Mouse (Mus musculus) forebrain, postnatal 0 days (tissue): ENCODE measurements around the gene Gpbp1. TPM values are rescaled to one million over a fixed set of nuclear protein-coding genes. Genes with fewer than 3 reads are reported as not detected.

ENCODE experiments used
- ATAC-seq: fragments of 200-750 bp; cut with Nextera tagmentation; 2 replicates; pipeline ENCODE4 v1.8.0; 2017; ENCODE audit warnings: mild to moderate bottlenecking, moderate library complexity
- DNase-seq: peaks from one replicate; pipeline ENCODE4 v3.0.0-alpha.2; 2015
- H3K27ac ChIP-seq: fragments of 300-500 bp; sonication (generic); 2 replicates; pipeline ENCODE4 v1.5.1; 2014; ENCODE audit warnings: low read depth, mild to moderate bottlenecking, antibody characterized with exemption, low read length, moderate library complexity, mixed read lengths
- H3K27me3 ChIP-seq: fragments of 300-500 bp; sonication (generic); 2 replicates; pipeline ENCODE4 v1.6.1; 2014; ENCODE audit warnings: mild to moderate bottlenecking, low read length, mixed read lengths; ENCODE audit not compliant: insufficient read depth
- H3K36me3 ChIP-seq: fragments of 300-500 bp; sonication (generic); 2 replicates; pipeline ENCODE4 v1.6.1; 2014; ENCODE audit warnings: mild to moderate bottlenecking, moderate library complexity; ENCODE audit not compliant: insufficient read depth
- H3K4me1 ChIP-seq: fragments of 300-500 bp; sonication (generic); 2 replicates; pipeline ENCODE4 v1.6.1; 2014; ENCODE audit warnings: antibody characterized with exemption; ENCODE audit not compliant: insufficient read depth
- H3K4me2 ChIP-seq: fragments of 300-500 bp; sonication (generic); 2 replicates; pipeline ENCODE4 v1.6.1; 2014; ENCODE audit warnings: low read depth, mild to moderate bottlenecking, moderate library complexity
- H3K4me3 ChIP-seq: fragments of 300-500 bp; sonication (generic); 2 replicates; pipeline ENCODE4 v1.5.1; 2014; ENCODE audit warnings: low read depth, low read length, mixed read lengths
- H3K9ac ChIP-seq: fragments of 300-500 bp; sonication (generic); 2 replicates; pipeline ENCODE4 v1.6.1; 2014; ENCODE audit warnings: mild to moderate bottlenecking
- H3K9me3 ChIP-seq: fragments of 300-500 bp; sonication (generic); 2 replicates; pipeline ENCODE4 v1.6.1; 2016; ENCODE audit warnings: low read length
- CTCF ChIP-seq: sonication (generic); IDR thresholded peaks from 2 replicates; pipeline ENCODE4 v1.5.1; 2016; ENCODE audit warnings: antibody characterized with exemption, control low read depth, low read depth
- WGBS: fragments of 180-500 bp; shearing (Covaris S2); extraction: QIAGEN DNeasy Blood & Tissue Kit; methylation state at CpG from one replicate; pipeline ENCODE4 v1.1.7; 2014; 5-methylcytosine and 5-hydroxymethylcytosine counted together
- polyA plus RNA-seq: library from polyadenylated mRNA; unstranded; fragments of >200 nt; fragmentation: Nextera tagmentation; extraction: Ambion mirVana; gene quantifications from 2 replicates; pipeline ENCODE4 v1.2.1, GENCODE M21; 2015
- total RNA-seq: library from RNA; depleted of rRNA; stranded (reverse); fragments of >200 nt; gene quantifications from 2 replicates; pipeline ENCODE4 v1.2.3, GENCODE M21; 2014

The Gpbp1 gene
- total and polyA plus RNA-seq, 2 experiments from 2014 or later, result 85.6 to 94.8 TPM

- Histone ChIP-seq H3K9me3 (no peaks in the 10 kb centered on the region), H3K36me3 (no peaks in the 10 kb centered on the region), H3K27me3 (no peaks in the 10 kb centered on the region), H3K4me3 (no peak overlapping the region), H3K4me2 (no peak overlapping the region), H3K27ac (no peak overlapping the region), H3K9ac (no peak overlapping the region), H3K4me1 (no peaks in the 10 kb centered on the region)
- ATAC-seq (no peak), DNase-seq (no peak)
- 90% methylated on average over 2 of the region's 2 CpGs for WGBS
- TF ChIP-seq CTCF, result no peak
Measured at GRCm38 (mm10) chr13:111524277-111524676, 34.4 kb upstream of the Gpbp1 start.

DNA sequence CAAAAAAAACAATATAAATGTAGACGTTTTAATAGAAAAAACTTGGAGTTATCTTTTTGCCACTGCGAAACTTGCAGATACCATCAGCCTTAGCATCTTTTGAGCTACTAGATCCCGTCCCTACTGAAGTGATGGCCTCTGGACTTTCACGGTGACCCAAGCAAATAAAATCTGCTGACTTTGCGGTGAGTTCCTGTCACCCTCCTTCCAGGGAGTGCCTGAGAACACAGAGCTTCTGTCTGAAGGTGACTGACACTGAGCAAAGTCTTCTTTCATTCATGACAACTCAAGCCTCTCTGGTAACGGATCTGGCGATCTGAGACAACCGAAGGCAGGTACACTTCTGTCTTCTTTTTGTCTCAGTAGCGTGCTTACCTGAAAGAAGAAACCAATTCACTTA is 32.4 kb upstream of the Gpbp1 start:
- DNase-seq, result no peak
- ATAC-seq, result no peak
- TF ChIP-seq CTCF, result no peak
- no peak overlapping the region for H3K4me3 ChIP-seq
- no peaks in the 10 kb centered on the region for H3K9me3 ChIP-seq
- no peak overlapping the region for H3K9ac ChIP-seq
- WGBS, result 81% methylated on average over 9 of the region's 9 CpGs
- H3K4me1 ChIP-seq, result no peaks in the 10 kb centered on the region
- no peaks in the 10 kb centered on the region for H3K27me3 ChIP-seq
- no peaks in the 10 kb centered on the region for H3K36me3 ChIP-seq
- H3K4me2 ChIP-seq, result no peak overlapping the region
- no peak overlapping the region for H3K27ac ChIP-seq

- ATAC-seq (no peak), DNase-seq (no peak)
- Histone ChIP-seq H3K9ac (no peak overlapping the region), H3K4me3 (no peak overlapping the region), H3K27me3 (no peaks in the 10 kb centered on the region), H3K4me1 (no peaks in the 10 kb centered on the region), H3K27ac (no peak overlapping the region), H3K4me2 (no peak overlapping the region), H3K9me3 (no peaks in the 10 kb centered on the region), H3K36me3 (no peaks in the 10 kb centered on the region)
- TF ChIP-seq CTCF, result no peak
- WGBS, result 70% methylated on average over 4 of the region's 4 CpGs
Measured at GRCm38 (mm10) chr13:111520456-111520855, 30.5 kb upstream of the Gpbp1 start.

DNA sequence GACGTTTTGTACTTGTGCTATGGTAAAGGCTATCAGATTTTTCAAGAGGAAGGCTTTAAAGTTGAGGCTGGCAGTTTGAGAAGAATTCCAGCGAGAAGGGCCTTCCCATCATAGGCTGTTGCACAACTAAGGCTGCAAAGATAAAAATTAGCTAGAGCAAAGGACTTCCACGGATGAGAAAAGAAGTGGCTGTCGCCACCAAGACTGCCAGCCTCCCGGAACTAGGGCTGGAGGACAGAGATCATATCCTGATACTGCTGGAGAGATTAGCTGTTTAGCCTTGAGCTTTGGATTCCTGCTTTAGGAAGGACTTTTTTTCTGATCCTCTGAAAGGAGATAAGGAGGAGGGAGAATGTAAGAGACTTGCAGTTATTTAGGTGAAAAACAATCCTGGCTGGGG is 28.4 kb upstream of the Gpbp1 start:
- no peak for DNase-seq
- Histone ChIP-seq H3K4me3 (no peak overlapping the region), H3K27me3 (no peaks in the 10 kb centered on the region), H3K4me2 (no peak overlapping the region), H3K4me1 (no peaks in the 10 kb centered on the region), H3K9me3 (no peaks in the 10 kb centered on the region), H3K9ac (no peak overlapping the region), H3K36me3 (no peaks in the 10 kb centered on the region), H3K27ac (no peak overlapping the region)
- WGBS, result 81% methylated on average over 5 of the region's 5 CpGs
- TF ChIP-seq CTCF, result no peak
- ATAC-seq, result no peak

DNA sequence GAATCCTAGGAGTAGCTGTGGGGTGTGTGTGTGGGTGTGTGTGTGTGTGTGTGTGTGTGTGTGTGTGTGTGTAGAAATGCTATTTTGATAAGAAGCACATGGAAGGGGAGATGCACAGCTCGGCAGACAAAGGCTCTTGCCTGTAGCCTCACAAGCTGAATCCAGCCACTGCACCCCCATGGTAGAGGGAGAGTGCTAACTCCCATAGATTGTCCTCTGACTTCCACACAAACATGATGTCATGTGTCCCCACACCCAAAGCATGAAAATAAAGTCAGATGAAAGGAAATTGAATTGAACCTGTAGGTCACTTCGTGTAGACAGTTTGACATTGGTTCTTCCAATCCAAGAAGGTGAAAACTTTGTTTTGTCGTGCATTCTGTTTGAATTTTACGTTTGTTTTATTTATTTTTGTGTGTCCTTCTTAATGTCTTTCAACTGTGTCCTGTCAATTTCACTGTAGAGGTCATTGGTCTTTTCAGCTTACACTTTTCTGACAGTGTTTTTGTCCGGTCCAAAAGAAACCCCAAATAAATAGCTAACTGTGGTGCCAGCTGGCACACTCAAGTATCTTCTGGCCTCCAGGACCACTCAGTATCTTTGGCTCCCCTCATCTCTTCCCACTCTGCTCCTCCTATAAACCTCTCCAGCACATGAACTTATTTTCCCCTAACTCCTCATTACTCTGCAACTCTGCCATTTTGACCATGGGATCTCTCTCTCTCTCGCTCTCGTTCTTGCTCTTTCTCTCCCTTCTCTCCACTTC is 26.7 kb upstream of the Gpbp1 start:
- ATAC-seq (no peak), DNase-seq (no peak)
- WGBS, result 87% methylated on average over 7 of the region's 7 CpGs
- Histone ChIP-seq H3K4me2 (no peak overlapping the region), H3K27ac (no peak overlapping the region), H3K9ac (no peak overlapping the region), H3K27me3 (no peaks in the 10 kb centered on the region), H3K36me3 (no peaks in the 10 kb centered on the region), H3K4me1 (no peaks in the 10 kb centered on the region), H3K9me3 (no peaks in the 10 kb centered on the region), H3K4me3 (no peak overlapping the region)
- no peak for TF ChIP-seq CTCF

DNA sequence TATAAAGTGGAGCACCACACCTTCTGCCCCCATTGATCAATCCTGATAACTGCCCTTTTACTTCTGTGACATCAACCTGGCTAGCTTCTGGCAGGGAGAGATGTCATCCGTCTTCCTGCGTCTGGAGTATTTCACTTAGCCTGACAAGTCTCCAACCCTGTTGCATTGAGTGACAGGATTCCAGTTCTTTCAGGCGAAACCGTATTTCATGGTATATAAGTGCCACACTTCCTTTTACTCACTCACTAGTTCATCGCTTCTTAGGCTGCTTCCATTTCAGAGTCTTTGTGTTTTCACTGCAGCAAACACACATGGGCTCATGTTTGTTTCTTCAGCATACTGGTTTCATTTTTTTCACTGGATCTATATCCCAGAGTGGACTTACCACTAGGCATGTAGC is 19.5 kb upstream of the Gpbp1 start:
- ATAC-seq (no peak), DNase-seq (no peak)
- Histone ChIP-seq H3K4me2 (no peak overlapping the region), H3K27ac (no peak overlapping the region), H3K4me1 (no peaks in the 10 kb centered on the region), H3K9me3 (no peaks in the 10 kb centered on the region), H3K4me3 (no peak overlapping the region), H3K9ac (no peak overlapping the region), H3K36me3 (no peaks in the 10 kb centered on the region), H3K27me3 (no peaks in the 10 kb centered on the region)
- no peak for TF ChIP-seq CTCF
- WGBS, result 24% methylated on average over 5 of the region's 5 CpGs

DNA sequence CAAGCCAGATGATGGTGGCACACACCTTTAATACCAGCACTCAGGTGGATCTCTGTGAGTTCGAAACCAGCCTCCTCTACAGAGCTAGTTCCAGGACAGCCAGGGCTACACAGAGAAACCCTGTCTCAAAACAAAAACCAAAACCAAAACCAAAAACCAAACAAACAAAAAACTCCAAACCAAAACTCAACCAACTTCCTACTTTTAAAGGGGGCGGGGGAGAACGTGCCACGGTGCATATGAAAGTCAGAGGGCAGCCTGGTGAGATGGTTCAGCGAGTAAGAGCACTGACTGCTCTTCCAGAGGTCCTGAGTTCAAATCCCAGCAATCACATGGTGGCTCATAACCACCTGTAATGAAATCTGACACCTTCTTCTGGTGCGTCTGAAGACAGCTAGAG is 18.7 kb upstream of the Gpbp1 start:
- no peak for ATAC-seq
- H3K9me3 ChIP-seq, result no peaks in the 10 kb centered on the region
- no peak overlapping the region for H3K4me3 ChIP-seq
- no peak overlapping the region for H3K9ac ChIP-seq
- no peaks in the 10 kb centered on the region for H3K27me3 ChIP-seq
- no peaks in the 10 kb centered on the region for H3K36me3 ChIP-seq
- no peak for TF ChIP-seq CTCF
- no peak overlapping the region for H3K4me2 ChIP-seq
- H3K4me1 ChIP-seq, result no peaks in the 10 kb centered on the region
- no peak overlapping the region for H3K27ac ChIP-seq
- no peak for DNase-seq
- 85% methylated on average over 6 of the region's 6 CpGs for WGBS
